Mouse (Mus musculus) C2C12 (cell line): ENCODE measurements around the gene Aff1. TPM values are rescaled to one million over a fixed set of nuclear protein-coding genes. Genes with fewer than 3 reads are reported as not detected.
A peak's percentile ranks its signal among the peaks of the same experiment; 100 is the strongest.

Experiments used
- H3K27me3 ChIP-seq: one replicate; pipeline ENCODE4 v1.6.1; 2011; ENCODE audit not compliant: control insufficient read depth, insufficient read depth, insufficient read length
- H3K36me3 ChIP-seq: one replicate; pipeline ENCODE4 v1.6.1; 2011; ENCODE audit not compliant: control insufficient read depth, insufficient read depth
- H3K4me3 ChIP-seq: one replicate; pipeline ENCODE4 v1.5.1; 2011; ENCODE audit warnings: mild to moderate bottlenecking, control low read depth; ENCODE audit not compliant: poor library complexity, insufficient read depth, severe bottlenecking
- H3K79me2 ChIP-seq: one replicate; pipeline ENCODE4 v1.6.1; 2011; ENCODE audit not compliant: control insufficient read depth, insufficient read depth
- H3K79me3 ChIP-seq: one replicate; pipeline ENCODE4 v1.6.1; 2011; ENCODE audit warnings: low read depth, control low read depth
- H3ac ChIP-seq: one replicate; pipeline ENCODE3; 2011; ENCODE audit warnings: low read depth; ENCODE audit not compliant: control insufficient read depth, insufficient read length
- CEBPB ChIP-seq: IDR thresholded peaks from one replicate; pipeline ENCODE4 v1.6.1; 2011; ENCODE audit warnings: low read depth, mild to moderate bottlenecking, control low read depth, moderate library complexity
- CTCF ChIP-seq: IDR thresholded peaks from one replicate; pipeline ENCODE4 v1.5.1; 2011; ENCODE audit not compliant: control insufficient read depth, insufficient read depth, insufficient read length
- FOSL1 ChIP-seq: IDR thresholded peaks from one replicate; pipeline ENCODE4 v1.8.0; 2011; ENCODE audit warnings: mild to moderate bottlenecking, low read length; ENCODE audit not compliant: poor library complexity, insufficient read depth, severe bottlenecking
- MAX ChIP-seq: IDR thresholded peaks from one replicate; pipeline ENCODE4 v1.6.1; 2011; ENCODE audit warnings: mild to moderate bottlenecking, control low read depth
- MYOD1 ChIP-seq: IDR thresholded peaks from one replicate; pipeline ENCODE4 v1.6.1; 2011; ENCODE audit warnings: low read depth; ENCODE audit not compliant: control insufficient read depth, insufficient read length
- MYOG ChIP-seq: IDR thresholded peaks from one replicate; pipeline ENCODE4 v1.6.1; 2011; ENCODE audit not compliant: control insufficient read depth, insufficient read length; ENCODE audit errors: extremely low read depth
- USF1 ChIP-seq: IDR thresholded peaks from one replicate; pipeline ENCODE4 v1.6.1; 2011; ENCODE audit warnings: low read depth, mild to moderate bottlenecking, control low read depth, moderate library complexity
- polyA plus RNA-seq: library from polyadenylated mRNA; unstranded; fragments of >200 nt; fragmentation: generic; extraction: Trizol; gene quantifications from one replicate; pipeline ENCODE4 v1.2.1, GENCODE M21; 2012; ENCODE audit warnings: missing spikeins

Gene Aff1
- polyA plus RNA-seq, 1 experiment: 10.0 TPM

DNA sequence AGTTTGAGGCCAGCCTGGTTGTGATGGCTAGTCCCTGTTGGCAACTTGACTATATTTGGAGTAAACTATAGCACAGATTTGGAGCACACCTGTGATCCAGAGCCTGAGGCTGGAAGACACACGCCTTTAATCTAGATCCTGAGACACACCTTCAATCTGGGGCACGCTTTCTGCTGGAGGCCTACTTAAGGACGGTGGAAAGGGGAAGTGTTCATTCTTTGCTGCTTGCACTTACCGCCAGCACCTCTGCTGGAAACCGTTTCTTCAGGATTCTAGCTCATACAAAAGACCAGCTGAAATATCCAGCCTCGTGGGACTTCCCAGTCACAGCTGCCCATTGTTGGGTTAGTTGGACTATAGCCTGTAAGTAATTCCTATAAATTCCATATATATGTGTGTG is 10.4 kb downstream of the Aff1 start:
- Histone ChIP-seq H3ac (no peak overlapping the region), H3K36me3 (no peaks in the 10 kb centered on the region), H3K4me3 (no peak overlapping the region), H3K79me2 (no peaks in the 10 kb centered on the region), H3K79me3 (peaks cover 1% of the 10 kb centered on the region), H3K27me3 (no peaks in the 10 kb centered on the region)
- no peak for TF ChIP-seq MYOG

DNA sequence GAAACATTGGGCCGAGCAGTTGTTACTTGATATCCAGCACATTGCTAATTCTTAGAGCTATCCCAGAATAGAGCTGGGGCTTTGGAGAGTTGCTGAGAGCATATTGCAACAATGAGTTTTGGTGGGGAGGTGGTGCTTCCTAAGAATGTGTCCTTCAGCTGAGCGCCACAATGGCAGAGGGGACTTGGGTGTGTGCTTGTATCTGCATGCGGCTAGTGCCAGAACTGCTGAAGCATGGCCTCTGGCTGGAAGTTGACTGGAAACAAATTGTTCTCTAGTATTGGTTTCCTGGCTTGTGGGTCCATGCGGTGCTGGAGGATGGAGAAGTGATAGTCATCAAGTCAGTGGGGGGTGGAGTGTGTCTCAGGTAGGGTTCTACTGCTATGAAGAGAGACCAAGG is 13.2 kb downstream of the Aff1 start:
- Histone ChIP-seq H3K79me3 (peaks cover 1% of the 10 kb centered on the region), H3K27me3 (no peaks in the 10 kb centered on the region), H3K79me2 (no peaks in the 10 kb centered on the region), H3ac (no peak overlapping the region), H3K36me3 (no peaks in the 10 kb centered on the region), H3K4me3 (no peak overlapping the region)
- TF ChIP-seq CTCF (no peak), FOSL1 (no peak), MYOG (no peak), MYOD1 (no peak), CEBPB (no peak), MAX (no peak), USF1 (no peak)

DNA sequence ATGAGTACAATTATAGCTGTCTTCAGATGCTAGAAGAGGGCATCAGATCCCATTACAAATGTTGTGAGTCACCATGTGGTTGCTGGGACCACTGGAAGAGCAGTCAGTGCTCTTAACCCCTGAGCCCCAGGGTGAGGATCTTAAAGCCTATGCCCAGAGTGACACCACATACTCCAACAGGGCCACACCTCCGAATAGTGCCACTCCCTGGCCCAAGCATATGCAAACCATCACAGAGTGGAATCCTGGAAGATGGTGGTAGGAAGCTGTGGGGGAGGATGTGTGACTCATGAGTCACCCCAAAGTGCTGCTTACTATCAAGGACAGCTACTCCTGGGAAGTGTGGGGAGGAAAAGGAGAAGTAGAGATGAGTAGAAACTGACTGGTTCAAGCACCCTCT is 13.7 kb downstream of the Aff1 start:
- H3K79me3 ChIP-seq: peaks cover 1% of the 10 kb centered on the region
- TF ChIP-seq MYOD1 (no peak), CTCF (no peak), MYOG (no peak), USF1 (no peak), FOSL1 (peak; percentile 55), CEBPB (no peak), MAX (peak; percentile 62)
- H3K27me3 ChIP-seq: no peaks in the 10 kb centered on the region
- no peak overlapping the region for H3K4me3 ChIP-seq
- no peaks in the 10 kb centered on the region for H3K79me2 ChIP-seq
- H3ac ChIP-seq: no peak overlapping the region
- no peaks in the 10 kb centered on the region for H3K36me3 ChIP-seq

DNA sequence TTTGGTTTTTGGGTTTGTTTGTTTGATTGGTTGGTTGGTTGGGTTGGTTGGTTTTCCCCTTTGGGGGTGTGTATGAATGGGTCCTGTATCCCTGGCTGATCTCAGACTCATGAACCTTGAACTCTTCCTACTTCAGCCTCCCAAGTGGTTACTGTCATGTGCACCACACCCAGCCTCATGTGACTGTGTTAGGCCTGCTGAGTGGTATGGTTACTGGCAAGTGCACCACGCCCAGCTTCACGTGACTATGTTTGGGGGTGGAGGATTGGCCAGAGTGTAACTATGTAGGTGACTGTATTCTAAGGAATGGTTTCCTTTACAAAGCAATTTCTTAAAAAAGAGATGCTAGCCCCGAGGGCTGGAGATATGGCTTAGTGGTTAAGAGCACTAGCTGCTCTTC is 16.9 kb downstream of the Aff1 start:
- H3K36me3 ChIP-seq: no peaks in the 10 kb centered on the region
- no peaks in the 10 kb centered on the region for H3K79me3 ChIP-seq
- no peaks in the 10 kb centered on the region for H3K27me3 ChIP-seq
- no peak overlapping the region for H3ac ChIP-seq
- no peak overlapping the region for H3K4me3 ChIP-seq
- peak; percentile 85 for TF ChIP-seq USF1
- TF ChIP-seq FOSL1: no peak
- TF ChIP-seq CEBPB: no peak
- TF ChIP-seq MYOD1: no peak
- no peak for TF ChIP-seq MAX
- no peaks in the 10 kb centered on the region for H3K79me2 ChIP-seq

DNA sequence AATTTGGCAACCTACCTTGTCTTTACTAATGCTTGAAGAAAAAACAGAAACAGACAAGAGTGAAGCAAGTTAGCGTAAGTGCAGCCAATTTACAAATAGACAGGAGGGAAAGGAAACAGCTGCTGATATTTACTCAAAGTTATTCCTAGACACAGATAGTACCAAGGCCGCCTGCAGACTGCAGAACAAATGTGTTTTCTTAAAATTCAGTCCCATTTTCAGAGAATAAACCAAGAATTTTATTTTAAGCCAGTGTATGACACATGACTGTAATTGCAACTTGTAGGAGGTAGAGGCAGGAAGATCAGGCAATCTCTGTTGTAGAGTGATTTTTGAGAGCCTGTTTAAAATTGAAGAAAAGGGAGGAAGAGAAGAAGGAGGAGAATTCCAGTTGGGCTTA is 19.7 kb downstream of the Aff1 start:
- Histone ChIP-seq H3K27me3 (no peaks in the 10 kb centered on the region), H3K4me3 (no peak overlapping the region), H3K36me3 (no peaks in the 10 kb centered on the region), H3K79me3 (no peaks in the 10 kb centered on the region), H3ac (no peak overlapping the region), H3K79me2 (no peaks in the 10 kb centered on the region)
- TF ChIP-seq CEBPB: no peak
- no peak for TF ChIP-seq MAX
- no peak for TF ChIP-seq MYOG
- no peak for TF ChIP-seq CTCF
- TF ChIP-seq USF1: no peak
- no peak for TF ChIP-seq MYOD1
- no peak for TF ChIP-seq FOSL1

DNA sequence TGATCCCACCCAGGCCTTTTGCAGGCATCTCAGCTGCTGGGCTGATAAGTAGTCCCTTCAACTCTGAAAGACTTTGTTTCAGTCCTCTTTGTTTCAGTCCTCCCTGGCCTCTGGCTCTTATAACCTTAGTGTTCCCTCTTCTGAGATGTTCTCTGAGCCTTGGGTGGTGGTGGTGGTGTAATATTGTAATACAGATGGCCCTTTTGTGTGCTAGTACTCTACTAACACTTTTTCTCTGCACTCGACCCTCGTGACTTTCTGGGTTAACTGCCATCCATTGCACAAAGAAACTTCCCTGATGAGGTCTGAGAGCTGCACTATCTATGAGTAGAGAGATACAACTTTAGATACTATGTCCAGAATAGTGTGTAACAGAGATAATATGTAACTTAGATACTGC is 21.2 kb downstream of the Aff1 start:
- H3K79me3 ChIP-seq: peaks cover 1% of the 10 kb centered on the region
- no peak overlapping the region for H3K4me3 ChIP-seq
- H3K36me3 ChIP-seq: no peaks in the 10 kb centered on the region
- H3K79me2 ChIP-seq: no peaks in the 10 kb centered on the region
- no peaks in the 10 kb centered on the region for H3K27me3 ChIP-seq
- H3ac ChIP-seq: no peak overlapping the region
- no peak for TF ChIP-seq USF1
